Mouse (Mus musculus) forebrain, embryonic 11.5 days (tissue): ENCODE data around the gene Pum2. TPM values are rescaled to one million over a fixed set of nuclear protein-coding genes. Genes with fewer than 3 reads are reported as not detected.
A peak's percentile ranks its signal among the peaks of the same experiment; 100 is the strongest.

Source experiments
- ATAC-seq: fragments of 200-750 bp; cut with Nextera tagmentation; replicated peaks from 2 replicates; pipeline ENCODE4 v1.8.0; 2017; ENCODE audit warnings: moderate TSS enrichment; ENCODE audit not compliant: low FRiP score
- DNase-seq: peaks from one replicate; pipeline ENCODE4 v3.0.0-alpha.2; 2017; ENCODE audit warnings: low spot score
- H3K27ac ChIP-seq: fragments of 300-500 bp; sonication (generic); 2 replicates; pipeline ENCODE4 v1.5.1; 2014; ENCODE audit warnings: low read depth, low read length
- H3K27me3 ChIP-seq: fragments of 300-500 bp; sonication (generic); 2 replicates; pipeline ENCODE4 v1.6.1; 2014; ENCODE audit warnings: mild to moderate bottlenecking, low read length, mixed read lengths; ENCODE audit not compliant: control insufficient read depth, insufficient read depth
- H3K36me3 ChIP-seq: fragments of 300-500 bp; sonication (generic); 2 replicates; pipeline ENCODE4 v1.6.1; 2014; ENCODE audit warnings: mild to moderate bottlenecking, low read length, moderate library complexity, mixed read lengths; ENCODE audit not compliant: control insufficient read depth, insufficient read depth
- H3K4me1 ChIP-seq: fragments of 300-500 bp; sonication (generic); replicated peaks from 2 replicates; pipeline ENCODE4 v1.6.1; 2014; ENCODE audit warnings: low read length, mixed read lengths; ENCODE audit not compliant: control insufficient read depth, insufficient read depth
- H3K4me2 ChIP-seq: fragments of 300-500 bp; sonication (generic); 2 replicates; pipeline ENCODE4 v1.6.1; 2014; ENCODE audit warnings: low read depth, mild to moderate bottlenecking, low read length, moderate library complexity, mixed read lengths; ENCODE audit not compliant: severe bottlenecking
- H3K4me3 ChIP-seq: fragments of 300-500 bp; sonication (generic); 2 replicates; pipeline ENCODE4 v1.5.1; 2014; ENCODE audit warnings: low read depth, low read length
- H3K9ac ChIP-seq: fragments of 300-500 bp; sonication (generic); 2 replicates; pipeline ENCODE4 v1.6.1; 2014; ENCODE audit warnings: low read length
- H3K9me3 ChIP-seq: fragments of 300-500 bp; sonication (generic); 2 replicates; pipeline ENCODE4 v1.6.1; 2016; ENCODE audit warnings: low read length, mixed read lengths; ENCODE audit not compliant: control insufficient read depth
- WGBS: fragments of 180-500 bp; shearing (Covaris S2); extraction: QIAGEN DNeasy Blood & Tissue Kit; methylation state at CpG from one replicate; pipeline ENCODE4 v1.1.7; 2014; 5-methylcytosine and 5-hydroxymethylcytosine counted together
- polyA plus RNA-seq: library from polyadenylated mRNA; unstranded; fragments of >200 nt; fragmentation: Nextera tagmentation; extraction: Ambion mirVana; gene quantifications from 2 replicates; pipeline ENCODE4 v1.2.1, GENCODE M21; 2014

Pum2 gene
- polyA plus RNA-seq, 1 experiment from 2014 or later, result 106 TPM

GRCm38 (mm10) chr12:8773336-8773735, 99.4 kb downstream of the Pum2 start:
- DNase-seq, result no peak
- H3K9ac ChIP-seq, result peak overlapping the region; percentile 96
- no peaks in the 10 kb centered on the region for H3K27me3 ChIP-seq
- peak overlapping the region; percentile 81 for H3K4me3 ChIP-seq
- H3K36me3 ChIP-seq, result no peaks in the 10 kb centered on the region
- H3K4me2 ChIP-seq, result peak overlapping the region; percentile 90
- WGBS, result 28% methylated on average over 6 of the region's 6 CpGs
- H3K27ac ChIP-seq, result no peak overlapping the region
- no peak for ATAC-seq
- no peaks in the 10 kb centered on the region for H3K9me3 ChIP-seq
- H3K4me1 ChIP-seq, result peaks cover 4% of the 10 kb centered on the region

GRCm38 (mm10) chr12:8774183-8774582, 100.2 kb downstream of the Pum2 start:
- H3K27ac ChIP-seq, result no peak overlapping the region
- no peaks in the 10 kb centered on the region for H3K9me3 ChIP-seq
- DNase-seq, result no peak
- H3K27me3 ChIP-seq, result no peaks in the 10 kb centered on the region
- ATAC-seq, result no peak
- H3K4me1 ChIP-seq, result peaks cover 4% of the 10 kb centered on the region
- no peak overlapping the region for H3K4me3 ChIP-seq
- H3K9ac ChIP-seq, result no peak overlapping the region
- H3K4me2 ChIP-seq, result no peak overlapping the region
- no peaks in the 10 kb centered on the region for H3K36me3 ChIP-seq

- H3K27me3 ChIP-seq, result no peaks in the 10 kb centered on the region
- H3K9ac ChIP-seq, result no peak overlapping the region
- 94% methylated on average over 7 of the region's 7 CpGs for WGBS
- H3K9me3 ChIP-seq, result no peaks in the 10 kb centered on the region
- no peak overlapping the region for H3K4me2 ChIP-seq
- peaks cover 4% of the 10 kb centered on the region for H3K4me1 ChIP-seq
- no peak for DNase-seq
- no peaks in the 10 kb centered on the region for H3K36me3 ChIP-seq
- no peak for ATAC-seq
- H3K4me3 ChIP-seq, result no peak overlapping the region
- H3K27ac ChIP-seq, result no peak overlapping the region
Measured at GRCm38 (mm10) chr12:8776206-8776605, 102.3 kb downstream of the Pum2 start.

- ATAC-seq (no peak), DNase-seq (no peak)
- WGBS, result 91% methylated on average over 3 of the region's 3 CpGs
- Histone ChIP-seq H3K27me3 (no peaks in the 10 kb centered on the region), H3K9ac (no peak overlapping the region), H3K4me2 (no peak overlapping the region), H3K36me3 (no peaks in the 10 kb centered on the region), H3K9me3 (no peaks in the 10 kb centered on the region), H3K4me1 (peaks cover 4% of the 10 kb centered on the region), H3K4me3 (no peak overlapping the region), H3K27ac (no peak overlapping the region)
Measured at GRCm38 (mm10) chr12:8776741-8777140, 102.8 kb downstream of the Pum2 start.

- H3K4me1 ChIP-seq, result peaks cover 4% of the 10 kb centered on the region
- DNase-seq, result no peak
- no peaks in the 10 kb centered on the region for H3K9me3 ChIP-seq
- no peaks in the 10 kb centered on the region for H3K27me3 ChIP-seq
- no peak for ATAC-seq
- H3K9ac ChIP-seq, result no peak overlapping the region
- no peak overlapping the region for H3K27ac ChIP-seq
- H3K36me3 ChIP-seq, result no peaks in the 10 kb centered on the region
- no peak overlapping the region for H3K4me3 ChIP-seq
- WGBS, result 90% methylated on average over 7 of the region's 7 CpGs
- H3K4me2 ChIP-seq, result no peak overlapping the region
Measured at GRCm38 (mm10) chr12:8778106-8778505, 104.2 kb downstream of the Pum2 start.

- Histone ChIP-seq H3K9ac (no peak overlapping the region), H3K27ac (no peak overlapping the region), H3K27me3 (no peaks in the 10 kb centered on the region), H3K9me3 (no peaks in the 10 kb centered on the region), H3K4me3 (no peak overlapping the region), H3K4me1 (no peaks in the 10 kb centered on the region), H3K36me3 (no peaks in the 10 kb centered on the region), H3K4me2 (no peak overlapping the region)
- WGBS, result 79% methylated on average over 4 of the region's 4 CpGs
- no peak for DNase-seq
- ATAC-seq, result no peak
Measured at GRCm38 (mm10) chr12:8779851-8780250, 105.9 kb downstream of the Pum2 start.

- no peaks in the 10 kb centered on the region for H3K36me3 ChIP-seq
- DNase-seq (no peak), ATAC-seq (no peak)
- no peaks in the 10 kb centered on the region for H3K9me3 ChIP-seq
- H3K4me1 ChIP-seq, result no peaks in the 10 kb centered on the region
- whole genome bisulfite sequencing, result 82% methylated on average over 7 of the region's 7 CpGs
- no peak overlapping the region for H3K4me3 ChIP-seq
- H3K27ac ChIP-seq, result no peak overlapping the region
- H3K27me3 ChIP-seq, result no peaks in the 10 kb centered on the region
- H3K9ac ChIP-seq, result no peak overlapping the region
- no peak overlapping the region for H3K4me2 ChIP-seq
Measured at GRCm38 (mm10) chr12:8781121-8781520, 107.2 kb downstream of the Pum2 start.

GRCm38 (mm10) chr12:8781681-8782378, 107.9 kb downstream of the Pum2 start:
- H3K4me3 ChIP-seq, result no peak overlapping the region
- H3K36me3 ChIP-seq, result no peaks in the 10 kb centered on the region; the same call in 1 of the 2 replicates
- H3K9me3 ChIP-seq, result no peaks in the 10 kb centered on the region
- DNase-seq, result no peak
- no peak overlapping the region for H3K27ac ChIP-seq
- no peak overlapping the region for H3K9ac ChIP-seq
- H3K4me2 ChIP-seq, result no peak overlapping the region
- H3K4me1 ChIP-seq, result no peaks in the 10 kb centered on the region
- ATAC-seq, result no peak
- WGBS, result 89% methylated on average over 9 of the region's 9 CpGs
- no peaks in the 10 kb centered on the region for H3K27me3 ChIP-seq

- H3K27ac ChIP-seq, result no peak overlapping the region
- no peak for DNase-seq
- WGBS, result 85% methylated on average over 3 of the region's 3 CpGs
- no peaks in the 10 kb centered on the region for H3K4me1 ChIP-seq
- H3K9ac ChIP-seq, result no peak overlapping the region
- no peaks in the 10 kb centered on the region for H3K9me3 ChIP-seq
- no peaks in the 10 kb centered on the region for H3K27me3 ChIP-seq
- no peak for ATAC-seq
- H3K4me3 ChIP-seq, result no peak overlapping the region
- no peak overlapping the region for H3K4me2 ChIP-seq
- H3K36me3 ChIP-seq, result no peaks in the 10 kb centered on the region; the same call in 1 of the 2 replicates
Measured at GRCm38 (mm10) chr12:8782565-8782964, 108.6 kb downstream of the Pum2 start.
